Mouse (Mus musculus) testis, postnatal 10 days (tissue): ENCODE results near the gene Cox7a2l.

ENCODE experiments used
- DNase-seq: peaks from one replicate; pipeline ENCODE4 v3.0.0; 2021; ENCODE audit warnings: low spot score

Gene Cox7a2l

GRCm38 (mm10) chr17:83452451-83452850 is 64.7 kb downstream of the Cox7a2l start:
- no peak for DNase-seq
